Mouse (Mus musculus): ENCODE measurements around the gene AL731706.2. TPM values are rescaled to one million over a fixed set of nuclear protein-coding genes. Genes with fewer than 3 reads are reported as not detected.
A peak's percentile ranks its signal among the peaks of the same experiment; 100 is the strongest.

AL731706.2 gene
- total and polyA plus RNA-seq, 3 experiments: 51.2 TPM; not detected in 2

DNA sequence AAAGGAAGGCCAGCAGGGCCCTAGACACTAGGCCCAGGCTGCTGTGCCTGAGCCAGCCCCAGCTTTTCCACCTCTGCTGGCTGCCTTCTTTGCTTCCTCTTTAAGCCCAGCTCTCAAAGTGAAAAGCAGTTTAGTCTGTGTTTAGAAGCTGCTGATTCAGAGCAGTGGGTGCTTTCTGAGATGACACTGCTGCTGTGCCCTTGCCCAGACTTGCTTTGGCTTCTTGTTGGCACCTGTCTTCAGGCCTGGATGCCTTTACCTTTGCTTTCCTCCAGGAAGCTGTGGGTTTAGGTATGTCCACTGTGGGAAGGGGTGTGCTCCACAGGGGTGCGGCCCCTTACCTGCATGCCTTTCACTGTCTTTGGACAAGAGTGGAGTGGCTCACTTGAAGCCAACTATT lies 34.0 kb upstream of the AL731706.2 start:
- Histone ChIP-seq H3K36me3 (ENCODE audit: control insufficient read depth in 1 of 2, insufficient read depth in 2 of 2, low read length in 2 of 2) (peaks cover 0 to 10% of the 10 kb centered on the region in 2 experiments; a peak in 1 of 4 replicates), H3K4me3 (ENCODE audit: control insufficient read depth in 1 of 2, insufficient read depth in 1 of 2, low read depth in 2 of 2, low read length in 2 of 2) (no peak overlapping the region), H3K79me2 (ENCODE audit: control insufficient read depth, insufficient read depth, low read length, poor library complexity) (no peaks in the 10 kb centered on the region), H3K4me1 (ENCODE audit: control insufficient read depth in 1 of 2, insufficient read depth in 2 of 2, low read length in 2 of 2) (peaks cover 2 to 5% of the 10 kb centered on the region in 2 experiments; a peak in 1 of 4 replicates), H3K9ac (ENCODE audit: control insufficient read depth, low read depth, low read length, poor library complexity, severe bottlenecking) (no peak overlapping the region), H3K27me3 (ENCODE audit: control insufficient read depth in 1 of 2, insufficient read depth in 2 of 2, low read length in 2 of 2) (no peaks in the 10 kb centered on the region), H3K9me3 (replicated peaks; ENCODE audit: insufficient read depth, low read length) (no peaks in the 10 kb centered on the region), H3K27ac (ENCODE audit: control insufficient read depth, low read depth, low read length) (no peak overlapping the region)
- TF ChIP-seq TBP (IDR thresholded peaks at IDR 0.05; ENCODE audit: low read depth, low read length): no peak
- DNase-seq (ENCODE audit: low read depth, low spot score): peak; percentile 28

DNA sequence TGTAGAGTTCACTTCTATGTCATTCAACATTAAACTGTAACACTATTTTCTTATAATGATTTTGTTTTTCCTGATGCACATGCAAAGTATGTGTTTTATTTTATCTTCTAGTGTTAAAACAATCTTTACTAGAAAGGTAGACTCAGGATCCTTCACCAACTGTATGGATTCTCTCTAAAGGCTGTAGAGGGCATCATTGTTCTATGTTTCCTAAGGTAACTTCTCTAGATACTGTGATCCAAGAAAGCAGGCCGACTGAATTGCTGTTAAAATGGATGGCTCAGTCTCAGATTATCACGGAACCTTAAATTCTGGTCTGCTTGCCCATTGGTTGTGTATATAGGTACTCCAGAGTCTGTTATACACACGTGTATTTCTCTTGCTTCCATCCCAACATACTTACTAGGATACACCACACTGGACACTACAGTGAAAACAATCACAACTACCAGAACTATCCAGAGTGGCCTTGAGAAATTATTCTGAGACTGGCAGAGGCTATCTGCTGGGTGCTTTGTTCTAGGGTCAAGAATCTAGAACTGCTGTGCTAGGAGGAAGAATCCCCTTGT lies 28.9 kb upstream of the AL731706.2 start:
- Histone ChIP-seq H3K4me1 (ENCODE audit: control insufficient read depth in 1 of 2, insufficient read depth in 2 of 2, low read length in 2 of 2) (0 out of 4 replicates have a peak, but pooled peaks cover 0 to 2% of the 10 kb centered on the region in 2 experiments), H3K9me3 (replicated peaks; ENCODE audit: insufficient read depth, low read length) (no peaks in the 10 kb centered on the region), H3K27ac (ENCODE audit: control insufficient read depth, low read depth, low read length) (no peak overlapping the region), H3K9ac (ENCODE audit: control insufficient read depth, low read depth, low read length, poor library complexity, severe bottlenecking) (no peak overlapping the region), H3K79me2 (ENCODE audit: control insufficient read depth, insufficient read depth, low read length, poor library complexity) (no peaks in the 10 kb centered on the region), H3K36me3 (ENCODE audit: control insufficient read depth in 1 of 2, insufficient read depth in 2 of 2, low read length in 2 of 2) (peaks cover 0 to 1% of the 10 kb centered on the region in 2 experiments; a peak in 3 of 4 replicates), H3K4me3 (ENCODE audit: control insufficient read depth in 1 of 2, insufficient read depth in 1 of 2, low read depth in 2 of 2, low read length in 2 of 2) (no peak overlapping the region), H3K27me3 (ENCODE audit: control insufficient read depth in 1 of 2, insufficient read depth in 2 of 2, low read length in 2 of 2) (no peaks in the 10 kb centered on the region)
- no peak for TF ChIP-seq CHD1 (IDR thresholded peaks at IDR 0.05; ENCODE audit: low read depth, low read length)
- TF ChIP-seq CTCF (IDR thresholded peaks at IDR 0.05 in 2 of 3, conservative IDR thresholded peaks at IDR 0.05 in 1 of 3; ENCODE audit: control insufficient read depth in 1 of 3, insufficient read depth in 1 of 3, low read depth in 2 of 3, low read length in 3 of 3, poor library complexity in 1 of 3, severe bottlenecking in 1 of 3): peak in 1 of 3 experiments; percentile 29; a peak in 2 of 6 replicates
- peak; percentile 39 for TF ChIP-seq RAD21 (IDR thresholded peaks at IDR 0.05; ENCODE audit: low read depth, low read length)
- no peak for TF ChIP-seq TBP (IDR thresholded peaks at IDR 0.05; ENCODE audit: low read depth, low read length)
- no peak for TF ChIP-seq CHD2 (IDR thresholded peaks at IDR 0.05; ENCODE audit: low read length)
- TF ChIP-seq TAL1 (IDR thresholded peaks at IDR 0.05; ENCODE audit: low read length): no peak
- TF ChIP-seq GABPA (IDR thresholded peaks at IDR 0.05; ENCODE audit: low read depth, low read length): no peak
- no peak for TF ChIP-seq ELF1 (IDR thresholded peaks at IDR 0.05; ENCODE audit: low read depth, low read length)
- TF ChIP-seq MEF2A (IDR thresholded peaks at IDR 0.05; ENCODE audit: extremely low read depth, insufficient replicate concordance, low read depth, low read length, poor library complexity, severe bottlenecking): no peak
- TF ChIP-seq SMC3 (IDR thresholded peaks at IDR 0.05; ENCODE audit: low read depth, low read length): peak; percentile 26
- TF ChIP-seq EP300 (IDR thresholded peaks at IDR 0.05; ENCODE audit: low read depth in 1 of 2, low read length in 2 of 2): no peak
- no peak for TF ChIP-seq ZNF384 (IDR thresholded peaks at IDR 0.05; ENCODE audit: low read depth, low read length)
- no peak for DNase-seq (ENCODE audit: low read depth, low spot score)

DNA sequence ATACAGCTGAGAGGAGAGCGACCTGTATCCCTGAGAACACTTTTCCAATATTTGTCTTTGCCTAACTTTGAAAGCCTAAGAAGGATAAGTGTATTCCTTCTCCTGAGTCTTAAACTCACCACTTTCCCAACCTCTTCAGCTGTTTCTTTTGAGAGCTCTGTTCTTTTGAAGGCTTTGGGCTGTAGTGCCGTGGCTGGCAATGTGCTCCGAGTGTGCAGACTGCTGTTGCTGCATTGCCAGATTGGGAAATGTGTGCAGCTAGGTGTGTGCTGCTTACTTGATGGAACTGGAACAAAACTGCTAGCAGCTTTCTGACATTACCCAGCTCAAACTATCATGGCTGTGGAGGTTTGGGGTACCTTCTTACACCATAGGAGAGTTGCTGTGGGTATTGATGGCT lies 27.5 kb upstream of the AL731706.2 start:
- DNase-seq (ENCODE audit: low read depth, low spot score): no peak
- H3K79me2 ChIP-seq (ENCODE audit: control insufficient read depth, insufficient read depth, low read length, poor library complexity): no peaks in the 10 kb centered on the region
- H3K36me3 ChIP-seq (ENCODE audit: control insufficient read depth in 1 of 2, insufficient read depth in 2 of 2, low read length in 2 of 2): peaks cover 0 to 2% of the 10 kb centered on the region in 2 experiments; a peak in 3 of 4 replicates
- H3K4me3 ChIP-seq (ENCODE audit: control insufficient read depth in 1 of 2, insufficient read depth in 1 of 2, low read depth in 2 of 2, low read length in 2 of 2): no peak overlapping the region
- peaks cover 0 to 2% of the 10 kb centered on the region in 2 experiments; a peak in 1 of 4 replicates for H3K4me1 ChIP-seq (ENCODE audit: control insufficient read depth in 1 of 2, insufficient read depth in 2 of 2, low read length in 2 of 2)
- TF ChIP-seq ZC3H11A (IDR thresholded peaks at IDR 0.05; ENCODE audit: low read depth, low read length) (no peak), EP300 (IDR thresholded peaks at IDR 0.05; ENCODE audit: low read depth in 1 of 2, low read length in 2 of 2) (no peak), USF2 (IDR thresholded peaks at IDR 0.05; ENCODE audit: borderline replicate concordance in 1 of 2, insufficient read depth in 1 of 2, low read depth in 1 of 2, low read length in 2 of 2) (no peak), ZNF384 (IDR thresholded peaks at IDR 0.05; ENCODE audit: low read depth, low read length) (no peak), TBP (IDR thresholded peaks at IDR 0.05; ENCODE audit: low read depth, low read length) (no peak), CTCF (IDR thresholded peaks at IDR 0.05 in 2 of 3, conservative IDR thresholded peaks at IDR 0.05 in 1 of 3; ENCODE audit: control insufficient read depth in 1 of 3, insufficient read depth in 1 of 3, low read depth in 2 of 3, low read length in 3 of 3, poor library complexity in 1 of 3, severe bottlenecking in 1 of 3) (no peak), UBTF (IDR thresholded peaks at IDR 0.05; ENCODE audit: borderline replicate concordance, insufficient read depth, low read depth, low read length) (no peak), SMC3 (IDR thresholded peaks at IDR 0.05; ENCODE audit: low read depth, low read length) (no peak), SIN3A (IDR thresholded peaks at IDR 0.05; ENCODE audit: low read length) (no peak), ELF1 (IDR thresholded peaks at IDR 0.05; ENCODE audit: low read depth, low read length) (no peak), KAT2A (conservative IDR thresholded peaks at IDR 0.05; ENCODE audit: low read depth, low read length) (no peak)
- H3K27ac ChIP-seq (ENCODE audit: control insufficient read depth, low read depth, low read length): no peak overlapping the region
- no peaks in the 10 kb centered on the region for H3K27me3 ChIP-seq (ENCODE audit: control insufficient read depth in 1 of 2, insufficient read depth in 2 of 2, low read length in 2 of 2)
- H3K9me3 ChIP-seq (replicated peaks; ENCODE audit: insufficient read depth, low read length): no peaks in the 10 kb centered on the region
- H3K9ac ChIP-seq (ENCODE audit: control insufficient read depth, low read depth, low read length, poor library complexity, severe bottlenecking): no peak overlapping the region
